Mouse (Mus musculus): ENCODE results near the gene Hmga2.
A peak's percentile ranks its signal among the peaks of the same experiment; 100 is the strongest.
"Not testable (repeated sequence)": the region's sequence is repeated elsewhere in the genome, so short reads cannot be mapped to it uniquely, and the experiment has no call there.

The Hmga2 gene

DNA sequence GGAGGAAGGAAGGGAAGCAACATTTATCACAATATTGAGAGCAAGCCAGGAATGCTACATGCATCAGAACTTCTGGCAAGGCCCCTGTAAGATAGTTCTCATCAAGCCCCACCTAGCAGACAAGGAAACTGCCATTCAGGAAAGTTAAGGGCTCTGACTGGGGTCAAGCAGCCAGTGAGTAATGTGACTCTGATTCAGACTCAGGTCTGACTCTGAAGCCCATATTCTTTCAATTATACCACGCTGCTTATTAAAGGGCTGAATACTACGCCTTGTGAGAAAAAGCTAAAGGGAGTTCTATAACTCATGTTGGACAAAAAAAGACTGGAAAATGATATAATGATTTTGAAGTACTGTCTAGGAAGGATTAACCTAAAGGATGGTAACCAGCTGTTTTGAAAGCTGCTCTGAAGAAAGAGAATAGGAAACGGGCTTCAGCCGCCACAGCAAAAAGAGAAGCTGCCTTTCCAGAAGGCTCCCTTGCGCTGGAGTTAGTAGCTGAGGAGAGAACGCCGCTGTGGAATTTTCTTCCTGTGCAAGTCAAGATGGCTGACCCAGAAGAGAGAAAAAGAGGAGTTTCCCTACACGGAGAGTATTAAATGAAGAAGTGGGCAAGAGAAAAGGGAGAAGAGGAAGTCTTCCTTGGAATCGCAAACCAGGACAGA, 76.3 kb downstream of the Hmga2 start:
- no peak for ATAC-seq (ENCODE audit: insufficient number of reproducible peaks, low FRiP score, low TSS enrichment)

DNA sequence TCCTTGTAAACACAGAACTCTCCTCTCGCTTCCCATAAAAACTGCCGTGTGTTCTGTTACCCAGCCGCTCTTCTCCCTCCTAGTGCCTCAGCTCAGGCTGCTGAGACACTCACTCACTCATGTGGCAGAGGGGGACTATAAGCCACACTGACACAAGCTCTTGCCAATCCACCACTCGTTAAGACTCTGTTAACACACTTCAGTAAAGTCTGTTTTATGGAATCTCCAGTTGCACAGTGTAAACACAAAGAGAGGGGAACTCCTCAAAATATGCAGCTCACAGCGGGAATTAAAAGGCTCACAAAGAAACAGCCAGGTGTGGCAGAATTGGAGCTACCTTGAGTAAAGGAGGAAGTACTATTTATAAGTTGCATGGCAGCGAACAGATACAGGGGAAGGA, 77.5 kb downstream of the Hmga2 start:
- no peak for ATAC-seq (ENCODE audit: insufficient number of reproducible peaks, low FRiP score, low TSS enrichment)

DNA sequence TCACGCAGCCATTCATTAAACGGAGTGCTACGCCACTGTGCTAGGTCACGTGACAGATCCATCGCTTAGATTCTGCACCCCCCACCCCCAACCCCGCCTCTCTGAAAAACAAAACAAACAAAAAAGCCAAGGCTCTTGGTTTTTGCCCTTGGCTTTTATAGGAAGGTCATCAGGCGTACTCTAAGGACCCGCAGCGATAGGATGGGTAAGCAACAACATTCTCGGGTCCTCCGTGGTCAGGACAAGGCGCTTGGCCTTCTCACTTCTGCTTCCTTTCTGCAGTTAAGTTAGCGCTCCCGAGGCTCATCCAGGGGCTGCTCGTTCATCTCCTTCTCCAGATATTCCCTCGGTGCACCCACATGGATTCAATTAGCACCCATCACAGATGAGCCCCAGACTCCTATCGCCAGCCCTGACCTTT, 79.0 kb downstream of the Hmga2 start:
- no peak for ATAC-seq (ENCODE audit: insufficient number of reproducible peaks, low FRiP score, low TSS enrichment)

DNA sequence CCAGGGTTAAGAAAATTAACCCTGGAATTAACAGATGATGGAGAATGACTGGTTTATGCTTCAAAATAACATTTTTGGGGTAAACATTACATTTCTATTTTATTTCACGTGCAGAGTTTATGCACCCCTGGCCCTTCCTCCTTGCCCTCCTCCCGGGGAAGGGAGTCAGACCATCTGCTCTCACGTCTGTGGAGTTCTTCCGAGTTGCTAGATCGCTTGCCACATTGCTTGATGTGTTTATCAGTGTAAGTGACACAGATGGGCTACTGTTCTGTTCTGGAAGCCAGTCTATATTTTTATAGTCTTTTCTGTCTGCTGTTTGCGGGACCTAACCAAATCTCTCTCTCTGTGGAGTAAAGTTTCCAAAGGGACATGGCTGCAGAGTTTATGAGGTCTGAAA, 80.7 kb downstream of the Hmga2 start:
- ATAC-seq (ENCODE audit: insufficient number of reproducible peaks, low FRiP score, low TSS enrichment): no peak

GRCm38 (mm10) chr10:120394740-120395139, 81.5 kb downstream of the Hmga2 start:
- ATAC-seq (ENCODE audit: insufficient number of reproducible peaks, low FRiP score, low TSS enrichment): no peak

- no peak for ATAC-seq (ENCODE audit: insufficient number of reproducible peaks, low FRiP score, low TSS enrichment)
Measured at GRCm38 (mm10) chr10:120391971-120392716, 84.1 kb downstream of the Hmga2 start.

DNA sequence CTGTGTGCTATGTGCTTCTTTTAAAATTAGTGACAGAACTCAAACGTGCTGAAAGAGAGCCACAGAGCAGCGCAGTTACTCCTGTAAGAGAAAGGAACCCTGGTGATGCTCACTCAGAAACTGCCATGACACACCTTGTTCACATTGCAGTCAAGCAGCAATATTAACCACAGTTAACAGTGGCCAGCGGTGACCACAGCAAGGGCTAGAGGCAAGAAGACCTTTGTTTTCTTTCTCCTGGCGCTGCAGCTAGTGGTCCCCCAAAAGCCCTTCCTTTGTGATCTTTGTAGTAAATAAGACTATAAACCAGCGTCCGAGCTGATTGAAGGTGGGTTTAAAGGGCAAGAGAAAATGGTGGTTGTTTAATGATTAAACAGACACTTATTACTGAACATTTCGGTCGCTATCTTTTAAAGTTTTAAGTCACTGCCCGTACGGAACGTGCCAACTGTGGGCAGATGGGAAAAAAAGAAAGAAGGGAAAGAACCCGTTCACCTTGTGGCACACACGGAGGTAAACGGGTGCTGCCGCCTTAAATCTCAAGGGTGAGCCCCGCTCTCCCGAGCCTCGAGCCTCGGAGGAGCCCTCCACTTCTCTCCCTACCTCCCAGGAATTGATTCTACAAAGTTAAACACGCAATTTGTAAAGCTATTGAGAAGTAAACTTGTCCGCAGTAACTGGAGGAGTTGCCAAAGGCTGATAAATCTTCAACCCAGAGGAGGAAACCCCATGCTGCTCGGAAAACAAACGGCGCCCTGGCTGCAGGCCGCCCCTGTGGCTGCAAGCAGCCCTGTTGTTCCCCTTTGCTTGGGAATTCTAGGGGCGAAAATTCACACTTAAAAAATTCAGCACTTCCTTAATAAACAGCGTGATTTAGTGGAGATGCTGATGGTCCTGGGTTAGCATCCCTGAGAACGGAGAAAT, 85.1 kb downstream of the Hmga2 start:
- ATAC-seq (ENCODE audit: insufficient number of reproducible peaks, low FRiP score, low TSS enrichment): no peak

- ATAC-seq (ENCODE audit: insufficient number of reproducible peaks, low FRiP score, low TSS enrichment): no peak
Measured at GRCm38 (mm10) chr10:120389707-120390106, 86.6 kb downstream of the Hmga2 start.

- no peak for ATAC-seq (ENCODE audit: insufficient number of reproducible peaks, low FRiP score, low TSS enrichment)
Measured at GRCm38 (mm10) chr10:120388966-120389365, 87.3 kb downstream of the Hmga2 start.

GRCm38 (mm10) chr10:120388400-120388871, 87.8 kb downstream of the Hmga2 start:
- no peak for ATAC-seq (ENCODE audit: insufficient number of reproducible peaks, low FRiP score, low TSS enrichment)

DNA sequence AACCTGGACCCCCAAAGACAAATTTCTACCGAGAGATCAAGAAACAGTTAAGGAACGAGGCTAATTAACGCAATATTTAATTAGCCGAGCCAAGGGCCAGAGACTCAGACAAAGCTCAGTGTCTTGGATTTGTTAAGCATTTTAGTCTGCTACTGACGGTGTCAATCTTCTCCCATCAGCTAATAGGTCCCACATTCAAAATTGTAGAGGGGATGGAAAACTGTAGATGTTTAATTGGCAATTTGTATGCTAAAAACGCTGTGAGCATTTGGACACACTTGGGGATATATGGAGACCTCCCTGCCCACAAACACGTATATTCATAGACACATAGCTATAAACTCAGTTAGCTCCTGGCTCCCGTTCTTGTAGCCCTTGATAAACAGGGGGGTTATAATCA, 89.2 kb downstream of the Hmga2 start:
- no peak for ATAC-seq (ENCODE audit: insufficient number of reproducible peaks, low FRiP score, low TSS enrichment)

GRCm38 (mm10) chr10:120384797-120385600, 91.3 kb downstream of the Hmga2 start:
- no peak for ATAC-seq (ENCODE audit: insufficient number of reproducible peaks, low FRiP score, low TSS enrichment)

DNA sequence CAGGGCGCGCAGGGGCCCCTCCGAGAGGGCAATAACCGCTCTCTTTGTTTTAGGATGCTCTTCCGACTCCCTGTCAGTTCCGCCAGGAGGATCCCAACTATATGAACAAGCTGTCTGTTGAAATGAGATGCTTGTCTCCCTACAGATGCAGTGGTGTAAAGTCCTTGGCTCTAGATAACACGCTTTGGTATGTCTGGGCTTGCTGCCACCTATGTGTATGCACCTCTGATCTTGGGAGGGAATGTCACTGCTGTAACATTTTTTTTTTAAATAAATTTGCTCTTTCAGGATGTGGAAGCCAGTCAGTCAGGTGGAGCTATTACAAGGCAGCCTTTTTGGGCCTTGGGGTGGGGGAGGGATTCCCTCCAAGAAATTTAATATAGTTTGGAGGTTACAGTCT, 92.2 kb downstream of the Hmga2 start:
- ATAC-seq (ENCODE audit: insufficient number of reproducible peaks, low FRiP score, low TSS enrichment): no peak

GRCm38 (mm10) chr10:120377795-120378194, 98.5 kb downstream of the Hmga2 start:
- 0 out of 2 replicates have a peak, but pooled peaks have one; percentile 16 for ATAC-seq (ENCODE audit: insufficient number of reproducible peaks, low FRiP score, low TSS enrichment)

DNA sequence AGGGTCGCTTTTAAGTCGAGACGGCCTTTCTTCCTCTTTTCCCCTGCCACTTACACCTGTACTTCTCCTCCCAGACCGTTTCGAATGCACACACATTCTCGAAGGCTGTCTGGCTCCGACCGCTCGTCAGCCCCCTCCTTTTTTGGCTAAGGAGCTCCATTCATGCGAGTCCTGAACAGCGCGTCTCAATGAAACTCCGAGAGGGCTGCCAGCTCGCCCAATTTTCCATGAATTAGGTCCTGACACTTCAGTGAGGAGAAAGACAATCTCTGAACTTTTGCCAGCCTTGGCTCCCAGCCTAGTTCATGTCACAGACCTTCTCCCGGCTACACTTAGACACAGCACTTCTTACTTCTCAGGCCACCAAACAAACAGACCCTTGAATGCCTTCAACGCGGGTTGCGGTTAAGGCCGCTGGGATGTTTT, 98.9 kb downstream of the Hmga2 start:
- ATAC-seq (ENCODE audit: insufficient number of reproducible peaks, low FRiP score, low TSS enrichment): 0 out of 2 replicates have a peak, but pooled peaks have one; percentile 47

DNA sequence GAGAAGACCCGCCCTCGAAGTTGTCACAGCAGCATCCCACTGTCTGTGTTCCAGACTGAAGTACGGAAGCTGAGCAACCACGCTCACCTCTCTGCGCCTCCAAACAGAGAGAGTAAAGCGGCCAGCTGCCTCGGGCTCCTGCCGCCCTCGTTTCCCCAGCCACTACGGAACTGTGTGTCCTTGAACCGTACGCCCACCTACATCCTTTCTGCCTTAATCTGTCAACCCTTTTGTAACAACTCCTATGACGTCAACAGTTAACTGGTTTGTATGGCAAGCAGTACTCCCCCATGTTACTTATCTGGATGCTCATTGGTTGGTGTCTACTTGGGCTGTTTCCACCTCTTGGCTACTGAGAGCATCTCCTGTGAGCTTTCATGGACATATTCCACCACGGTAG, 100.8 kb downstream of the Hmga2 start:
- no peak for ATAC-seq (ENCODE audit: insufficient number of reproducible peaks, low FRiP score, low TSS enrichment)

DNA sequence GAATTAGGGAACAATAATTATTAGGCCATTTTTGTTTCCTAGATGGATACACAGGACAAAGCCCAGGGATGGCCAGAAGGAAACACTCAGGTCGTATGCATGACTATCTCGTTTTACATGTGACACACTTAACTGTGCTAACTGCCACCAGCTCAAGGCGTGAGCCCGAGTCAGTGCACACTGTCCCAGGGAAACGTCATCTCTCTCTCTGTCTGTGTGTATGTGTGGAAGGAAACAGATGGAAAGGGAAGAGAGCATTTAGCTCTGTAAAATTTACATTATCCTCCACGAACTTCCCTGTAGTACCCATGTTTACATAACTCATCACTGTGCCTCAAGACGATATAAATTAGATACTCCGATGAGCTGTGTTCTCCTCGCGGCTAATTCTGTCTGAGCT, 105.1 kb downstream of the Hmga2 start:
- no peak for ATAC-seq (ENCODE audit: insufficient number of reproducible peaks, low FRiP score, low TSS enrichment)

DNA sequence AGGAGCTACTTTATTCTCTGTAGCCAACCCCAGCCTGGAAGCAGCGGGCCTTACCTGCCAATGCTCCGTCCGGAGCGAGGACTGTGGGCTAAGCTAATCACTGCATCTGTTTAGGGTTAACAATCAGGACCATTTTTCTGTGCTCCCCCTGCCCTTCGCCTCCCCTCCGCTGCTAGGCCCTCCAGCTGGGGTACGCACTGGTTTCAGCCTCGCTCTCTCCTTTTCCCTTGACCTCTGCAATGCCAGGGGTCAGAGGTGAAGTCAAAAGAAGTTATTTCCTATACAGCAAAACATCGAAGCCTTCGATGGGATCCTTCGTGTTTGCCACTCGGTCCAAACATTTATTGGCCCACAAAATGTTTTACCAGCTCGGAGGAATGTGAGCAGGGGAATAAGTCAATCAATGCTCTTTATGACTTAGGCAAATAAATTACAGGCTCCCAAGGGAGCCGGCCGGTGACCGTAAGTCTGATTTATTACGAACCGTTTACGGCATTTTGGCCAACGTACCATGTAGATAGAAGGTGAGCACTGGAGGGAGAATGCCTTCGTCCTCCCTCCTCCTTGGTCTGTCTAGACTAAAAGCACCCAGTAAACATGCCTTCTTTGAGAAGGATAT, 107.0 kb downstream of the Hmga2 start:
- ATAC-seq (ENCODE audit: insufficient number of reproducible peaks, low FRiP score, low TSS enrichment): no peak

- not testable (repeated sequence) for ATAC-seq (ENCODE audit: insufficient number of reproducible peaks, low FRiP score, low TSS enrichment)
Measured at GRCm38 (mm10) chr10:120366173-120366592, 110.1 kb downstream of the Hmga2 start.

All from cerebellum, adult (tissue).